Mouse (Mus musculus): ENCODE data around the gene Il13ra1.

The Il13ra1 gene

GRCm38 (mm10) chrX:36111622-36112421 lies at the start of gene Il13ra1:
Il13ra1 (plus strand) TSS chrX:36112110.
- no peak for DNase-seq (ENCODE audit: low read depth, low spot score)

DNA sequence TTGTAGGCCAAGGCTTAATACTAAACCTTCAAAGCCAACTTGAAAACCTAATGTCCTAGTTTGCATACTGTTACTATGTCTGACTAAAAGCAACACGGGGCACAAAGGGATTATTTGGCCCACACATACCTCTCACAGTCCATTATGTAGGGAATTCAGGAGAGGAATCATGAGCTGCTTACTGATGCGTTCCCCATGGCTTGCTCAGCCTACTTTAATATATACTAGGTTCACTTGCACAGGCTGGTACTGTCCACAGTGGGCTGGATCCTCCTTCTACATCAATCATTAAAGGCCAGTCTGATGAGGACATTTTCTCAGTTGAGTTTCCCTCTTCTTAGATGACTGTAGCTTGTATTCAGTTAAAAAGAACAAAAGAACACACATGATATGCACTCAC lies 37.9 kb upstream of the Il13ra1 start:
- no peak for DNase-seq (ENCODE audit: low read depth, low spot score)

DNA sequence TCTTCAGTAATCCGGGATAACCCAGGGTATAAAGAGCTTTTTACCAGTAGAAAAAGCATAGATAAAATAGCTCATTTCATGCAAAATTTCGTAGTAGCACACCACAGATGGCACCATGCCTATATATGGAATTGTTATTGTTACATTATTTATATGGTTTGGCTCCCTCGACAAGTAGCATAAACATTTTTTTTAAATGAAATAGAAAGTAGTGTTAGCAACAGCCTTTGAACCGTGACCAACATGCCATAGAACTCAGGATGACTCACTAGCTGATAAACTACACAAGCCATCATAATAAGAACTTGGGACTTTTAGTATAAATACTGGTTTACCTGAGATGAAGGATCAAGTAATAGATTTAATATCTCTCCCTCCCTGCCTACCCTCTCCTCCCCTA lies 34.7 kb upstream of the Il13ra1 start:
- DNase-seq (ENCODE audit: low read depth, low spot score) = no peak

DNA sequence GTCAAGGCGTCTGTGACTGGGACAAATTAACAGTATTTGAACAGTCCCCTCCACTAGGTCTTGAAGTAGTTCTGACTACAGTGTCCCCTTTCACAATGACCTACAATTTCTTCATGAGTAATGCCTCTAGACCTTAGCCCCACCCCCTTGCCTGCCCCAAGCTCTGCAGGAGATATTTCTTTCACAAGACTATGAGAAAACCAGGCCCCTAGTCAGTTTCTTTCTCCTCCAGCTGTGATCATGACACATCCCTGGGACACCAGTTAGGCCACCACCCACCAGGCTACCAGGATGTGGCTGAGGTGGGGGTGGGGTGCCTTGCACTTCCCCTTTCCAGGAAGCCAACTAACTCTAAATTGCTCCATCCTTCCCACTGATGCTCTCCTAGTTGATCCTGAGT lies 29.0 kb upstream of the Il13ra1 start:
- peak; percentile 3 for DNase-seq (ENCODE audit: low read depth, low spot score)

GRCm38 (mm10) chrX:36088464-36089256 lies 23.2 kb upstream of the Il13ra1 start:
- peak; percentile 14 for DNase-seq (ENCODE audit: low read depth, low spot score)

DNA sequence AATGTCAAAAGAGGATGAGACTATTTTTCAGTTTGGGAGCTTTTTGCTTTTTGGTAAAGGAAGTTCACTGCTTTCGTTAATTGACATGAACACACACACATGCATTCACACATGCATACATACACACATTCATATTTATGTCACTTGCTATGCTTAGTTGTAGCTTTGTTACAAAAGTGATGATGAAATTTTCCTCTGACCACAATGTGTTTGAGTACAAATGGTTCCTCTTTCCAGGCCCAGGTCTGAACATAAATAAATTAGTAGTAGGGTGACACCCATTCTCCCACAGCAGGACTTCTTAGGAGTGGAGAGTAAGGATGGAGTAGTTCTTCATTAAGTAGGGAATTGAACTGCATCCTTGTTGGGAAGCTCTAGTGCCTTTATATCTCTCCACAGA lies 11.0 kb upstream of the Il13ra1 start:
- no peak for DNase-seq (ENCODE audit: low read depth, low spot score)

DNA sequence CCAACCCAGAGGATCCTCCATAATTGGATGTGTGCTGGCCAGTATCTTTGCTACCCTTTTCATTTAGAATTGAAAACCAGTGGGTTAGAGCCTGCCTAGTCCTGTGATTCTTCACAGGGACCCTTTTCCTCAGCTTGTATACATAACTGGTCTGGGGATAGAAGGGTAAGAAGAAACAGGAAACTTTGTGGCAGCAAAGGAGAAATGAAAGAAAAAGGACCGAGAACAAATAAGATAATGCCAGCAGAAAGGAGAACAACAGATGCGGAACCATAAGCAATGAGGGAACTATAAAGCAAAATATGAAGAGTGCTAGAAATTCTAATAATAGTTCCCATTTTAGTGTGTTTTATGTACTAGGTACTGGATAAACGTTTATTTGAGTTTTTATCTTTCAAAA lies 10.6 kb upstream of the Il13ra1 start:
- DNase-seq (ENCODE audit: low read depth, low spot score) = no peak

GRCm38 (mm10) chrX:36108601-36109000 lies 3.3 kb upstream of the Il13ra1 start:
- DNase-seq (ENCODE audit: low read depth, low spot score) = no peak

GRCm38 (mm10) chrX:36112422-36112750 lies 476 bp downstream of the Il13ra1 start:
- DNase-seq (ENCODE audit: low read depth, low spot score) = no peak

- DNase-seq (ENCODE audit: low read depth, low spot score) = no peak
Measured at GRCm38 (mm10) chrX:36115171-36115570, 3.3 kb downstream of the Il13ra1 start.

- no peak for DNase-seq (ENCODE audit: low read depth, low spot score)
Measured at GRCm38 (mm10) chrX:36129037-36129770, 17.3 kb downstream of the Il13ra1 start.

- DNase-seq (ENCODE audit: low read depth, low spot score) = no peak
Measured at GRCm38 (mm10) chrX:36129771-36130108, 17.8 kb downstream of the Il13ra1 start.

DNA sequence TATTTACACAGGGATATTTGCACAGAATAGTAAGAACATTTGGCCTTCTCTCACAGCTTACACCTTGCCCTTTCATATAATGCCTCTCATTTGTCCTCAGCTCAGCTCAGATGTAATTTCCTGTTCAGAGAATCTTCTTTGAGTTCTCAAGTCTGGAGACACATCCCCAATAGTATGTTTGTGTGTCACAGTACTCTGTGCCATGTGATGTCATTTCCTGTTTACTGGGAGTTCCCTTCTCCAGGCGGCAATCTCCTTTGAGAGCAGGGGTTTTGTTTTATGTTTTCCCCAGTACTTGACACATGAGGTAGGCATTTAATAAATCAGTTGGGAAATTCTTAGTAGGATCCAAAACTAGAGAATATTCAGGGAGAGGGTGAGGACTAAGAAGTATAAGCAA lies 24.4 kb downstream of the Il13ra1 start:
- DNase-seq (ENCODE audit: low read depth, low spot score) = no peak

GRCm38 (mm10) chrX:36141994-36142639 lies 30.2 kb downstream of the Il13ra1 start:
- no peak for DNase-seq (ENCODE audit: low read depth, low spot score)

DNA sequence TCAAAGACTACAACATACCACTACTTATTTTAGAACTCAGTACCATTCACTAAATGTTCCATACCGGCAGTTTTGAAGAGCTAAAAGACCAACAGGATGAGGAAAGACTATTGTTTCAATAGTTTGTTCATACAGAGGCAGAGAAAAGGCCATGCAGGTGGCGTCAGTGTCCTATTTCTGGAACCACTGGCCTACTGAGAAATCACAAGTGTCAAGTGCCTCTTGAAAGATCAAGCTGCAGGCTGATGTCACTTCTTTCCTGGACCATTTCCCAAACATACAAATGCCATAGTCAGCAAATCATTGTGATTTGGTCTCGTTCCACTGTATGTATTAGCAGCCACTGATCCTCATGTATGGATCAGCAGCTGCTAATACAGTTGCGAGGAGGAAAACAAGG lies 34.8 kb downstream of the Il13ra1 start:
- DNase-seq (ENCODE audit: low read depth, low spot score) = peak; percentile 3

- no peak for DNase-seq (ENCODE audit: low read depth, low spot score)
Measured at GRCm38 (mm10) chrX:36150100-36150499, 38.2 kb downstream of the Il13ra1 start.

- no peak for DNase-seq (ENCODE audit: low read depth, low spot score)
Measured at GRCm38 (mm10) chrX:36156677-36157076, 44.8 kb downstream of the Il13ra1 start.

DNA sequence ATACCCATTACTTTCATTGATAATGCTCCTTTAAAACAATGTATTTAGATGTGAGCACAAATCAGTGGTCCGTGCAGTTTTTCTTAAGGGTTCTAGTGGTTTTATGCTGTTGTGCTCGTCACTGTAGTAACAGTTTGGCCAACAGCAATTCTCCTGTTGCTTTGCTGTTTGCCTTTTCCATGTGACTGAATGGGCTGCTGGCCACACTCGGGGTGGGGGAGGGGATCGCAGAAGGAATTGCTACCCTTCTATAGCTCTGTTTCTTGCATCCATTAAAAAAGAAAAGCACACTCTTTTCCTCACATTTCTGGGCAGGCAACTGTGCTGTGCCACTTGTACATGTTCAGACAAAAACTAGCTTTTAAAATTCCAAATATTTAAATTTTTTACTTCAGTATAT lies 49.7 kb downstream of the Il13ra1 start:
- DNase-seq (ENCODE audit: low read depth, low spot score) = no peak

GRCm38 (mm10) chrX:36183625-36184024 lies 71.7 kb downstream of the Il13ra1 start:
- DNase-seq (ENCODE audit: low read depth, low spot score) = peak; percentile 55

DNA sequence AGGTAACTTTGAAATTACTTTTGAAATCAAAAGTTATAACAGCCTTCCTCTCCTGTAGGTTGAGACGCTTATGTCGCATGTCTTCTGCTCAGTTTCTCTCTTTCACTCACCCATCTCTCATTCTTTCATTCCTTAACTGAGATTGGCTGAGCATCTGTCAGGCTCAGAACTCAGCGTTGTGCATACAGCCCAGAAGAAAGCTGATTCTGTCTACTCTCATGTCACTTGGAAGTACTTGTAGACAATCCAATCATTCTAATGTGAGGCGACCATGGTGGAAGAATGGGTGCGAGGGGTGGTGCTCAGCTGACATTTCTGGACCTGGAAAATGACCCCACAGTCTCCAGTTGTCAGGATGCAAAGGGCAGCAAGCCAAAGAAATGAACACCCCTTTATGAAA lies 74.1 kb downstream of the Il13ra1 start:
- DNase-seq (ENCODE audit: low read depth, low spot score) = no peak

GRCm38 (mm10) chrX:36186443-36186842 lies 74.5 kb downstream of the Il13ra1 start:
- DNase-seq (ENCODE audit: low read depth, low spot score) = peak; percentile 35

- peak; percentile 40 for DNase-seq (ENCODE audit: low read depth, low spot score)
Measured at GRCm38 (mm10) chrX:36193951-36194350, 82.0 kb downstream of the Il13ra1 start.

All from brain, adult 2 months (tissue).